Mouse (Mus musculus): ENCODE data around the gene A930017K11Rik. TPM values are rescaled to one million over a fixed set of nuclear protein-coding genes. Genes with fewer than 3 reads are reported as not detected.

The A930017K11Rik gene
- polyA plus RNA-seq, 1 experiment: 0.25 TPM

- peak overlapping the region; percentile 51 for H3K4me3 ChIP-seq (replicated peaks)
- TF ChIP-seq TAL1 (IDR thresholded peaks at IDR 0.05; ENCODE audit: low read length) (no peak), GATA1 (IDR thresholded peaks at IDR 0.05; ENCODE audit: low read length) (no peak)
- H3K9me3 ChIP-seq (ENCODE audit: control insufficient read depth, low read length): peaks cover 15% of the 10 kb centered on the region; the same call in 1 of the 2 replicates
- peaks cover 60% of the 10 kb centered on the region for H3K4me1 ChIP-seq (ENCODE audit: control insufficient read depth)
- H3K27me3 ChIP-seq (ENCODE audit: control insufficient read depth): peaks cover 49% of the 10 kb centered on the region
- H3K36me3 ChIP-seq (ENCODE audit: control insufficient read depth): peaks cover 18% of the 10 kb centered on the region
Measured at GRCm38 (mm10) chr17:25951225-25951802, 1.1 kb downstream of the A930017K11Rik start.

- Histone ChIP-seq H3K27me3 (ENCODE audit: control insufficient read depth) (peaks cover 49% of the 10 kb centered on the region), H3K4me1 (ENCODE audit: control insufficient read depth) (peaks cover 60% of the 10 kb centered on the region), H3K36me3 (ENCODE audit: control insufficient read depth) (peaks cover 18% of the 10 kb centered on the region), H3K9me3 (ENCODE audit: control insufficient read depth, low read length) (peaks cover 15% of the 10 kb centered on the region; the same call in 1 of the 2 replicates), H3K4me3 (replicated peaks) (no peak overlapping the region)
- TF ChIP-seq TAL1 (IDR thresholded peaks at IDR 0.05; ENCODE audit: low read length) (no peak), GATA1 (IDR thresholded peaks at IDR 0.05; ENCODE audit: low read length) (no peak)
Measured at GRCm38 (mm10) chr17:25950706-25951105, 1.7 kb downstream of the A930017K11Rik start.

GRCm38 (mm10) chr17:25949981-25950380 is 2.4 kb downstream of the A930017K11Rik start:
- Histone ChIP-seq H3K4me1 (ENCODE audit: control insufficient read depth) (peaks cover 62% of the 10 kb centered on the region), H3K4me3 (replicated peaks) (no peak overlapping the region), H3K27me3 (ENCODE audit: control insufficient read depth) (peaks cover 49% of the 10 kb centered on the region), H3K9me3 (ENCODE audit: control insufficient read depth, low read length) (peaks cover 15% of the 10 kb centered on the region; the same call in 1 of the 2 replicates), H3K36me3 (ENCODE audit: control insufficient read depth) (peaks cover 24% of the 10 kb centered on the region)
- TF ChIP-seq TAL1 (IDR thresholded peaks at IDR 0.05; ENCODE audit: low read length) (no peak), GATA1 (IDR thresholded peaks at IDR 0.05; ENCODE audit: low read length) (no peak)

- H3K27me3 ChIP-seq (ENCODE audit: control insufficient read depth): peaks cover 36% of the 10 kb centered on the region
- H3K9me3 ChIP-seq (ENCODE audit: control insufficient read depth, low read length): peaks cover 15% of the 10 kb centered on the region; the same call in 1 of the 2 replicates
- H3K4me1 ChIP-seq (ENCODE audit: control insufficient read depth): peaks cover 78% of the 10 kb centered on the region
- TF ChIP-seq GATA1 (IDR thresholded peaks at IDR 0.05; ENCODE audit: low read length): no peak
- TF ChIP-seq TAL1 (IDR thresholded peaks at IDR 0.05; ENCODE audit: low read length): no peak
- H3K36me3 ChIP-seq (ENCODE audit: control insufficient read depth): peaks cover 34% of the 10 kb centered on the region
- H3K4me3 ChIP-seq (replicated peaks): peak overlapping the region; percentile 27
Measured at GRCm38 (mm10) chr17:25948051-25948450, 4.3 kb downstream of the A930017K11Rik start.

GRCm38 (mm10) chr17:25947576-25947975 is 4.8 kb downstream of the A930017K11Rik start:
- Histone ChIP-seq H3K4me3 (replicated peaks) (peak overlapping the region; percentile 27), H3K4me1 (ENCODE audit: control insufficient read depth) (peaks cover 81% of the 10 kb centered on the region), H3K9me3 (ENCODE audit: control insufficient read depth, low read length) (peaks cover 15% of the 10 kb centered on the region; the same call in 1 of the 2 replicates), H3K27me3 (ENCODE audit: control insufficient read depth) (peaks cover 31% of the 10 kb centered on the region), H3K36me3 (ENCODE audit: control insufficient read depth) (peaks cover 35% of the 10 kb centered on the region)
- TF ChIP-seq GATA1 (IDR thresholded peaks at IDR 0.05; ENCODE audit: low read length) (no peak), TAL1 (IDR thresholded peaks at IDR 0.05; ENCODE audit: low read length) (no peak)

GRCm38 (mm10) chr17:25946891-25947290 is 5.5 kb downstream of the A930017K11Rik start:
- Histone ChIP-seq H3K9me3 (ENCODE audit: control insufficient read depth, low read length) (peaks cover 9% of the 10 kb centered on the region; the same call in 1 of the 2 replicates), H3K36me3 (ENCODE audit: control insufficient read depth) (peaks cover 41% of the 10 kb centered on the region), H3K4me1 (ENCODE audit: control insufficient read depth) (peaks cover 75% of the 10 kb centered on the region), H3K4me3 (replicated peaks) (peak overlapping the region; percentile 52), H3K27me3 (ENCODE audit: control insufficient read depth) (peaks cover 24% of the 10 kb centered on the region)
- no peak for TF ChIP-seq TAL1 (IDR thresholded peaks at IDR 0.05; ENCODE audit: low read length)
- TF ChIP-seq GATA1 (IDR thresholded peaks at IDR 0.05; ENCODE audit: low read length): no peak

- Histone ChIP-seq H3K36me3 (ENCODE audit: control insufficient read depth) (peaks cover 47% of the 10 kb centered on the region), H3K9me3 (ENCODE audit: control insufficient read depth, low read length) (peaks cover 4% of the 10 kb centered on the region; the same call in 1 of the 2 replicates), H3K27me3 (ENCODE audit: control insufficient read depth) (peaks cover 19% of the 10 kb centered on the region), H3K4me1 (ENCODE audit: control insufficient read depth) (peaks cover 70% of the 10 kb centered on the region), H3K4me3 (replicated peaks) (peak overlapping the region; percentile 52)
- no peak for TF ChIP-seq GATA1 (IDR thresholded peaks at IDR 0.05; ENCODE audit: low read length)
- no peak for TF ChIP-seq TAL1 (IDR thresholded peaks at IDR 0.05; ENCODE audit: low read length)
Measured at GRCm38 (mm10) chr17:25946349-25946748, 6.0 kb downstream of the A930017K11Rik start.

- peak overlapping the region; percentile 44 for H3K4me3 ChIP-seq (replicated peaks)
- peaks cover 12% of the 10 kb centered on the region for H3K27me3 ChIP-seq (ENCODE audit: control insufficient read depth)
- H3K36me3 ChIP-seq (ENCODE audit: control insufficient read depth): peaks cover 54% of the 10 kb centered on the region
- no peaks in the 10 kb centered on the region for H3K9me3 ChIP-seq (ENCODE audit: control insufficient read depth, low read length)
- TF ChIP-seq TAL1 (IDR thresholded peaks at IDR 0.05; ENCODE audit: low read length) (no peak), GATA1 (IDR thresholded peaks at IDR 0.05; ENCODE audit: low read length) (no peak)
- H3K4me1 ChIP-seq (ENCODE audit: control insufficient read depth): peaks cover 66% of the 10 kb centered on the region
Measured at GRCm38 (mm10) chr17:25945517-25946155, 6.7 kb downstream of the A930017K11Rik start.

GRCm38 (mm10) chr17:25944366-25945163 is 7.8 kb downstream of the A930017K11Rik start, which contains the start of the genes Pigq and Nhlrc4:
Gene Pigq, minus strand, starts transcription at chr17:25944936.
Gene Nhlrc4, minus strand, starts transcription at chr17:25944961.
- H3K4me3 ChIP-seq (replicated peaks): peak within 1 kb of the TSS; percentile 81
- TF ChIP-seq GATA1 (IDR thresholded peaks at IDR 0.05; ENCODE audit: low read length): peak; percentile 57
- TF ChIP-seq TAL1 (IDR thresholded peaks at IDR 0.05; ENCODE audit: low read length): peak; percentile 45
- peaks cover 65% of the 10 kb centered on the region for H3K36me3 ChIP-seq (ENCODE audit: control insufficient read depth)
- peaks cover under 1% of the 10 kb centered on the region for H3K27me3 ChIP-seq (ENCODE audit: control insufficient read depth)
- H3K9me3 ChIP-seq (ENCODE audit: control insufficient read depth, low read length): no peaks in the 10 kb centered on the region
- peaks cover 72% of the 10 kb centered on the region for H3K4me1 ChIP-seq (ENCODE audit: control insufficient read depth)

All from erythroblast, embryonic 14.5 days (primary cell).